Mouse (Mus musculus) limb, embryonic 11.5 days (tissue): ENCODE results near the gene Cldnd2. TPM values are rescaled to one million over a fixed set of nuclear protein-coding genes. Genes with fewer than 3 reads are reported as not detected.

Source experiments
- ATAC-seq: fragments of 200-750 bp; cut with Nextera tagmentation; 2 replicates; pipeline ENCODE4 v1.8.0; 2017; ENCODE audit warnings: low read depth; ENCODE audit not compliant: insufficient number of reproducible peaks, low FRiP score, low TSS enrichment
- DNase-seq: peaks from one replicate; pipeline ENCODE4 v3.0.0-alpha.2; 2015; ENCODE audit warnings: low spot score
- H3K27ac ChIP-seq: fragments of 300-500 bp; sonication (generic); replicated peaks from 2 replicates; pipeline ENCODE4 v1.5.1; 2014; ENCODE audit warnings: low read depth, mild to moderate bottlenecking, low read length
- H3K27me3 ChIP-seq: fragments of 300-500 bp; sonication (generic); 2 replicates; pipeline ENCODE4 v1.6.1; 2014; ENCODE audit warnings: mild to moderate bottlenecking, low read length, mixed read lengths; ENCODE audit not compliant: control insufficient read depth, insufficient read depth
- H3K36me3 ChIP-seq: fragments of 300-500 bp; sonication (generic); 2 replicates; pipeline ENCODE4 v1.6.1; 2014; ENCODE audit warnings: mild to moderate bottlenecking, low read length, moderate library complexity, mixed read lengths; ENCODE audit not compliant: control insufficient read depth, insufficient read depth
- H3K4me1 ChIP-seq: fragments of 300-500 bp; sonication (generic); 2 replicates; pipeline ENCODE4 v1.6.1; 2014; ENCODE audit warnings: low read length, mixed read lengths; ENCODE audit not compliant: control insufficient read depth, insufficient read depth
- H3K4me2 ChIP-seq: fragments of 300-500 bp; sonication (generic); 2 replicates; pipeline ENCODE4 v1.6.1; 2014; ENCODE audit warnings: low read depth, mild to moderate bottlenecking, moderate library complexity; ENCODE audit not compliant: severe bottlenecking
- H3K4me3 ChIP-seq: fragments of 300-500 bp; sonication (generic); 2 replicates; pipeline ENCODE4 v1.5.1; 2014; ENCODE audit warnings: low read depth, low read length
- H3K9ac ChIP-seq: fragments of 300-500 bp; sonication (generic); 2 replicates; pipeline ENCODE4 v1.6.1; 2014; ENCODE audit warnings: mild to moderate bottlenecking, low read length
- H3K9me3 ChIP-seq: fragments of 300-500 bp; sonication (generic); 2 replicates; pipeline ENCODE4 v1.6.1; 2016; ENCODE audit warnings: low read length; ENCODE audit not compliant: control insufficient read depth
- WGBS: fragments of 180-500 bp; shearing (Covaris S2); extraction: QIAGEN DNeasy Blood & Tissue Kit; methylation state at CpG from one replicate; pipeline ENCODE4 v1.1.7; 2014; 5-methylcytosine and 5-hydroxymethylcytosine counted together
- polyA plus RNA-seq: library from polyadenylated mRNA; unstranded; fragments of >200 nt; fragmentation: Nextera tagmentation; extraction: Ambion mirVana; gene quantifications from 2 replicates; pipeline ENCODE4 v1.2.1, GENCODE M21; 2014

The Cldnd2 gene
- polyA plus RNA-seq, 1 experiment from 2014 or later, result not detected

DNA sequence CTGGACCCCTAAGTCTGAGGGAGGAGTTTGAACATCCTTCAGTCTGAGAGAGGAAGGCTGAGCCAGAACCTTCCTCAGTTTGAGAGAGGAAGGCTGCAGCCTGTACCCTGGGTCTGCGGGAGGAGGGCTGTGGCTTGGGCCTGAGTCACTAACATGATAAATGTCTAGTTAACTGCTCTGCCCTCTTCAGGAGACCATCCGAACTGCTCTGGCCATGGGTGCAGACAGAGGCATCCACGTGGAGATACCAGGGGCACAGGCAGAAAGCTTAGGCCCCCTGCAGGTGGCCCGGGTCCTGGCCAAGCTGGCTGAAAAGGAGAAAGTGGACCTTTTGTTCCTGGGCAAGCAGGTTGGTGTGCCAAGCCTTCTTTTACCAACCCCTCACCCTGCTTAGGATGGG lies 12.0 kb downstream of the Cldnd2 start:
- H3K36me3 ChIP-seq, result no peaks in the 10 kb centered on the region; the same call in 1 of the 2 replicates
- H3K9ac ChIP-seq, result no peak overlapping the region
- H3K9me3 ChIP-seq, result no peaks in the 10 kb centered on the region
- no peaks in the 10 kb centered on the region for H3K4me1 ChIP-seq
- H3K4me2 ChIP-seq, result no peak overlapping the region
- no peak overlapping the region for H3K27ac ChIP-seq
- no peaks in the 10 kb centered on the region for H3K27me3 ChIP-seq
- 48% methylated on average over 4 of the region's 4 CpGs for WGBS
- ATAC-seq (no peak), DNase-seq (no peak)
- H3K4me3 ChIP-seq, result no peak overlapping the region

DNA sequence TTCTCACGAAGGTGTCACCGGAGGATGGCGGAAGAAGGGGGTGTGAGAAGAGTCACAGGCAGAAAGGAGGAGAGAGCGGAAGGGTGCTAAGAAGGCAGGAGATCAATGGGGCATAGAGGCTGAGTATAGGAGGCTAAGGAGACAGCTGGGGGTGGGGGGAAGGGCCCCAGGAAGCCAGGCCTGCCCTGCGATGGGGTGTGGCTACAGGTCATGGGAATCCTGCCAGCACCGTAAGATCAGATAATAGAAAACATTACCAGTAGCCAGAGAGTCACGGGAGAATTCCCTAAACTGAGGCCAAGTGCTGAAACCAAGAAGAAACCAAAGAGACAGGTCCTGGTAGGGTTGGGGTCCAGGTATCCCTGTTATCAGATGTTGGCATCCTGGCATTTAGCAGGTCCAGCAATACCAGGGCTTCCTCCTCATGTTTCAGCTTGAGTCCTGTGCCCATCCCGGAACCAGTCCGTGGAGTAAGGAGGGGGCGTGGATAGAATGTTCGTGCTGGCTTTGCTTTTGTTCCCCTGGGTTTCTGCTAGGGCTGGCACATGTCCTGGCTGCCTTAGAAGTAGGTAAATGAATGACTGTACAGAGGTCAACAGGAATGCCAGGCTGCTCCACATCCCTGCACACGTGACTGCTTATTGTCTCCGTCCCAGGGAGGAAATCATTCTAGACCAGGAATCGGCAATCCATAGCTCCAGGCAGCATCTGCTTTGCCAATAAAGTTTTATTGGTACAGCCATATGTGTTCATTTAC lies 13.2 kb downstream of the Cldnd2 start:
- WGBS, result 84% methylated on average over 14 of the region's 14 CpGs
- no peak for ATAC-seq
- no peak overlapping the region for H3K4me2 ChIP-seq

DNA sequence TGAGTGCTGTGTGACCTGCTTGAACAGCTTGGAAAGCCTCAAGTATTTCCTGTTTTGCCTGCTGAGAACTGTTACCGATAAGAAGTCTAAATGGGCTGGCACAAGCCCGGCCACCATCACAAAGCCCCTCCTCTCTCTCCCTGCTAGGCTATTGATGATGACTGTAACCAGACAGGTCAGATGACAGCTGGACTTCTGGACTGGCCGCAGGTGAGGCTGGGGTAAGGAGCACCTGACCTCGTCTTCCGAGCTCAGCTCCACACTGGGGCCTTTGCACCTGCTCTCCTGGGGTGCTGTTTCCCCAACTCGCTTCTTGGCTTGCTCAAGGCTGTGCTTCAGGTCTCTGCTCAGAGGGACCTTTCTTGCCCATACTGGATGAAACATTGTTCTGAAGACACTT lies 13.8 kb downstream of the Cldnd2 start:
- no peaks in the 10 kb centered on the region for H3K27me3 ChIP-seq
- no peak overlapping the region for H3K4me2 ChIP-seq
- no peaks in the 10 kb centered on the region for H3K4me1 ChIP-seq
- no peak overlapping the region for H3K27ac ChIP-seq
- no peak for ATAC-seq
- H3K4me3 ChIP-seq, result no peak overlapping the region
- no peak overlapping the region for H3K9ac ChIP-seq
- 80% methylated on average over 6 of the region's 6 CpGs for WGBS
- no peaks in the 10 kb centered on the region for H3K9me3 ChIP-seq
- no peak for DNase-seq
- no peaks in the 10 kb centered on the region; the same call in 1 of the 2 replicates for H3K36me3 ChIP-seq

More for the DNA sequence above, 13.2 kb downstream of the Cldnd2 start:
- Histone ChIP-seq H3K27ac (no peak overlapping the region), H3K4me3 (no peak overlapping the region), H3K9ac (no peak overlapping the region), H3K4me1 (no peaks in the 10 kb centered on the region), H3K27me3 (no peaks in the 10 kb centered on the region), H3K9me3 (no peaks in the 10 kb centered on the region), H3K36me3 (no peaks in the 10 kb centered on the region; the same call in 1 of the 2 replicates)
- no peak for DNase-seq

DNA sequence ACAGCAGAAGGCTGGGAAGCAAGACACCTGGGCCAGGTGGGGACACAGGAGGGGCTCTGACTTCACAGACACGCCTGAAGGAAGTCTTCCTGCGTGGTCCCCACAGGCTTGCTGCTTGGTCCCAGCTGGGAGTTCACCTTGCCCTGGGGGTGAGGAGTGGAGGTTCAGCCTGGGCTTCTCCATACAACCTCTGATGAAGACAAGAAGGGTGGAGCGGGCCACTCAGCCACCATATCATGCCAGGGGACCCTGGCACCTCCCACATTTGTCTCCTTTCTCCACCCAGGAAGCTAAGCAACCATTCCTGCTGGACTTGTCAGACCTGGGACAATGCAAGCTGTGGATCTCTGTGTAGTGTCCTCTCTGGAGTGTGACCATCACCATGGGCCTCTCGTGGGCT lies 22.3 kb downstream of the Cldnd2 start, which contains the start of gene Vsig10l:
Vsig10l (plus strand) TSS at position 301 of the 400 bp plus-strand sequence.
- no peak for DNase-seq
- no peaks in the 10 kb centered on the region for H3K4me1 ChIP-seq
- 81% methylated on average over 4 of the region's 4 CpGs for WGBS
- H3K36me3 ChIP-seq, result no peaks in the 10 kb centered on the region
- no peak within 1 kb of the TSS for H3K9ac ChIP-seq
- ATAC-seq, result no peak
- peaks cover 2% of the 10 kb centered on the region; the same call in 1 of the 2 replicates for H3K27me3 ChIP-seq
- no peaks in the 10 kb centered on the region for H3K9me3 ChIP-seq
- no peak within 1 kb of the TSS for H3K4me3 ChIP-seq
- H3K4me2 ChIP-seq, result no peak within 1 kb of the TSS
- no peak within 1 kb of the TSS for H3K27ac ChIP-seq

DNA sequence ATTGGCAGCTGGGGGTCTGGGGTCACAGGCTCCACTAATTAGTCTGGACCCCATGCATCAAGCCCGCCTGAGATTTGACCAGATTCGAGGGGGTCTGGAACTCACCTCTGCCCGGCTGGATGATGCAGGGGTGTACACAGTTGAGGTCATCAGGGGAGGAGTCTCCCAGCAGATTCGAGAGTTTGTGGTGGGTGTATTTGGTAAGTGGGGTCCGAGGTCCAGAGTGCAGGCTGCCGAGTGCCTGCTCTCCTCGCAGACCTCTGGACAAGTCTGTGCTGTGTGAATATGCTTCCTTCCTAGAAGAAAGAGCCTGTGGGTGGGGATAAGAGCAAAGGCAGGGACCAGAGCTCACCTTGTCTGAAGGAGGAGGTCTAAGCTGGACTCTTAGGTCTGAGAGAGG lies 23.4 kb downstream of the Cldnd2 start:
- ATAC-seq (no peak), DNase-seq (no peak)
- H3K4me2 ChIP-seq, result no peak overlapping the region
- H3K27me3 ChIP-seq, result peaks cover 2% of the 10 kb centered on the region; the same call in 1 of the 2 replicates
- H3K36me3 ChIP-seq, result no peaks in the 10 kb centered on the region
- H3K9ac ChIP-seq, result no peak overlapping the region
- no peaks in the 10 kb centered on the region for H3K4me1 ChIP-seq
- no peak overlapping the region for H3K4me3 ChIP-seq
- H3K9me3 ChIP-seq, result no peaks in the 10 kb centered on the region
- WGBS, result 78% methylated on average over 7 of the region's 7 CpGs
- no peak overlapping the region for H3K27ac ChIP-seq

DNA sequence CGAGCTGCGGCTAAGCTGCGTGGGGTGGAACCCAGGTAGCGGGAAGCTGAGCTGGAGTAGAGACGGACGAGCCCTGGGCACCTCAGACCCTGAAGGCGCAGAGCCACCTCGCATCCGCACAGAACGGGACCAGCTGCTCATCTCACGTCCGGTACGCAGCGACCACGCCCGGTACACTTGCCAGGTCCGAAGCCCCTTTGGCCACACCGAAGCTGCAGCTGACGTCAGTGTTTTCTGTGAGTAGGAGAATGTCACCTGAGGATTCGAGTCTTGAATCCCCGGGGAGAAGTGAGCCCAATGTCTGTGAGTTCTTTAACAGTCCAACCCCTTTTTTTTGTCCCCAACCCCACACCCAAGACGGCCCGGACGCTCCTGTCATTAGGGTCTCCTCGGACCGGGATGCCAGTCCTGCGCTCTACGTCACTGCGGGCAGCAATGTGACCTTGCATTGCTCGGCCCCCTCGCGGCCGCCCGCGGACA lies 24.3 kb downstream of the Cldnd2 start:
- H3K36me3 ChIP-seq, result no peaks in the 10 kb centered on the region
- peak overlapping the region; percentile 54 for H3K4me2 ChIP-seq
- 7% methylated on average over 35 of the region's 35 CpGs for WGBS
- ATAC-seq (no peak; the same call in 1 of the 2 replicates), DNase-seq (no peak)
- H3K27ac ChIP-seq, result no peak overlapping the region
- no peaks in the 10 kb centered on the region for H3K9me3 ChIP-seq
- no peak overlapping the region for H3K9ac ChIP-seq
- peak overlapping the region; percentile 30 for H3K4me3 ChIP-seq
- peaks cover 2% of the 10 kb centered on the region; the same call in 1 of the 2 replicates for H3K27me3 ChIP-seq
- H3K4me1 ChIP-seq, result no peaks in the 10 kb centered on the region

DNA sequence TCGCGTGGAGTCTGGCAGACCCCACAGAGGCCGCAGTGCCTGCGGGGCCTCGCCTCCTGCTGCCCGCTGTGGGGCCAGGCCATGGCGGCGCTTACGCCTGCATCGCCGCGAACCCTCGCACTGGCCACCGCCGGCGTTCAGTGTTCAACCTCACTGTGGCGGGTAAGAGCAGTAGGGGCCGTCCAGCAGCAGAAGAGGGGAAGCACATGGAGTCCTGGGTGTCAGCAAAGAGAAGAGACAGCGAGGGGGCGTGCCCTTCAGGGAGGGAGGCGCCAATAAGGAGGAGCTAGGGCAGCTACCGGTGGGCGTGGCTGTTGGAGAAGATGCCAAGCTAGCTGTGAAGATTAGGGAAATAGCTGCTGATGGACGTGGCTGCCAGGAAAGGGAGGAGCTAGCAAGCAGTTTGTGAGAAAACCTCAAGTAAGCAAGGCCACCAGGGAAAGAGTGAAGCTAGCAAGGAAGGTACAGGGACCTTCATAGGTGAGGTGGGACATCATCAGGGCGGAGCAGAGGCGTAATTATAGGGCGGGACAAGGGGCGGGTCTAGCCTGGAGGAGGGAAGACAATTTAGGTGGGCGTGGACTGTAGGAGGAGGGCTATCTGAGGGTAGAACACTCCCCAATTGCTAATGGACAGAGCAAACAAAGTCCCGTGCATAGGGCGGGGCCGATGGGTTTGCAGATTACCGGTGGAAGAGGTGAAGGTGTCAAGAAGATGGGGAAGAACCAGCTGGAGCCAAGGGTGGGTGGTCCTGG lies 24.9 kb downstream of the Cldnd2 start:
- peak; percentile 75 for DNase-seq
- Histone ChIP-seq H3K4me1 (no peaks in the 10 kb centered on the region), H3K27me3 (peaks cover 2% of the 10 kb centered on the region; the same call in 1 of the 2 replicates), H3K27ac (no peak overlapping the region), H3K4me2 (peak overlapping the region; percentile 54), H3K36me3 (no peaks in the 10 kb centered on the region), H3K9ac (no peak overlapping the region), H3K9me3 (no peaks in the 10 kb centered on the region), H3K4me3 (peak overlapping the region; percentile 30)
- peak; percentile 68 for ATAC-seq
- WGBS, result 2% methylated on average over 33 of the region's 33 CpGs

DNA sequence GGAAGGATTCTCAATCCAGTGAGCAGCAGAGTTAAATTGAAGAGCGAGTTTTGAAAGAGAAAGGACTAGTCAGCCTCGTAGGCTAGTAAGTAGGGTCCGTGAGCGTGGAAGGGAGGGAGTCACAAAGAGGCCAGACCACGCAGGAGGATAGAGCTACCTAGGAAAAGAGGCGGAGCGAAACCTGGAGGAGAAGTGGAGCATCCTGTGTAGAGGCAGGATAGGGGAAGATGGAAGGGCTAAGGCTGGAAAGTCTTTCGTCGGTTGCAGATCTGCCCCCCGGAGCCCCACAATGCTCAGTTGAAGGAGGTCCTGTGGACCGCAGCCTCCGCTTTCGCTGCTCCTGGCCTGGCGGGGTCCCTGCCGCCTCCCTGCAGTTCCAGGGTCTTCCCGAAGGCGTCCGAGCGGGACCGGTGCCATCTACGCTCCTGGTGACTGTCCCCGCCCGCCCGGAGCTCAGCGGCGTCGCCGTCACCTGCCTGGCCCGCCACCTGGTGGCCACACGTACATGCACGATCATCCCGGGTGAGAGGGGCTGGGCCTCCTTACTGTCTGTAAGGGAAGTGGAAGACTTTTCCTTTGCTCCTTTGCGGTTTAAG lies 25.6 kb downstream of the Cldnd2 start:
- Histone ChIP-seq H3K4me3 (peak overlapping the region; percentile 30), H3K4me2 (peak overlapping the region; percentile 54), H3K27ac (no peak overlapping the region), H3K4me1 (no peaks in the 10 kb centered on the region), H3K36me3 (no peaks in the 10 kb centered on the region), H3K9ac (no peak overlapping the region; the same call in 1 of the 2 replicates), H3K27me3 (peaks cover 2% of the 10 kb centered on the region; the same call in 1 of the 2 replicates), H3K9me3 (no peaks in the 10 kb centered on the region)
- ATAC-seq (peak; percentile 33), DNase-seq (peak; percentile 85)
- WGBS, result under 1% methylated on average over 33 of the region's 33 CpGs
